Mouse (Mus musculus) heart, postnatal 4 days (tissue): ENCODE measurements around the gene Gm17361. TPM values are rescaled to one million over a fixed set of nuclear protein-coding genes. Genes with fewer than 3 reads are reported as not detected.
"Not testable (repeated sequence)": the region's sequence is repeated elsewhere in the genome, so short reads cannot be mapped to it uniquely, and the experiment has no call there.

ENCODE experiments used
- DNase-seq: peaks from one replicate; pipeline ENCODE4 v3.0.0; 2021
- total RNA-seq, 2 experiments: library from RNA; stranded (reverse); gene quantifications; 2 replicates each; pipeline ENCODE4 v1.2.3; 2021

The Gm17361 gene
- total RNA-seq = not detected

GRCm38 (mm10) chrX:125003863-125004262, at the start of gene Gm17361:
Gene Gm17361, plus strand, starts transcription at chrX:125004163.
- DNase-seq = not testable (repeated sequence)
